Mouse (Mus musculus) left cerebral cortex, adult 11 months (tissue): ENCODE data around the gene Ecpas.

Experiments used
- DNase-seq: peaks from one replicate; pipeline ENCODE4 v3.0.0; 2022; ENCODE audit warnings: low spot score

Ecpas gene

DNA sequence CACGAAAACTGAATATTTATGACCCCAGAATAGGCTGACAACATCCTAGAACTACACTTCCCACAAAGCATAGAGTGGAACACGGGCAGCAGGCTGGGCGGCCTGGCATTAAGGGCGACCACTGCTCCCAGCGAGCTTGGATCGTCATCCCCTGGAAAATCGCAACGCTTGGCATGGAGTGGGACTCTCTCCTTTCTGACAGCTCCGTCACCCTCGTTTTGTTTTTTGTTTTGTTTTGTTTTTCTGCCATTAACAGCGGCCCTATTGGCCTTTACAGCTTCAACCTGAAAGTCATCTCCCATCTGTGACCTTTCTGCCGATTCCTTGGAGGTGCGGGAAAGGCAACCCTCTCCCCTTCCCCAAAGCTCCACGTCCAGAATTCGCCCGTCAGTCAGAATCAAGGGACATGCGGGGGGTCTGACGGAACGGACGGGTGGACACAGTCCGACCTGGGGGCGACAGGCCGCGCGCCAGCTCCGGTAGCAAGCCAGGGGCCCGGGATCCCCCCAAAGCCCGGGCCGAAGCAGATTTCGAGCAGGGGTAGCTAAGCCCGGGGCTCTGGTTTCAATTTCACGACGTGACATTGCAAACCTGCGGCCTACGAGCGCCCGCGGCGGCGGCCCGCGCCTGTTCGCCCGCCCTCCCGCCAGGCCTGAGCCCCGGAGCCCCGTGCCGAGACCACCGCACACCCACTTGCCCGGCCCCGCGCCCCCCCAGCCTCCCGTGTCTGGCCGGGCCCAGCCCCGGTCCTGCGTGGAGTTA lies 1.3 kb downstream of the Ecpas start:
- DNase-seq: no peak

DNA sequence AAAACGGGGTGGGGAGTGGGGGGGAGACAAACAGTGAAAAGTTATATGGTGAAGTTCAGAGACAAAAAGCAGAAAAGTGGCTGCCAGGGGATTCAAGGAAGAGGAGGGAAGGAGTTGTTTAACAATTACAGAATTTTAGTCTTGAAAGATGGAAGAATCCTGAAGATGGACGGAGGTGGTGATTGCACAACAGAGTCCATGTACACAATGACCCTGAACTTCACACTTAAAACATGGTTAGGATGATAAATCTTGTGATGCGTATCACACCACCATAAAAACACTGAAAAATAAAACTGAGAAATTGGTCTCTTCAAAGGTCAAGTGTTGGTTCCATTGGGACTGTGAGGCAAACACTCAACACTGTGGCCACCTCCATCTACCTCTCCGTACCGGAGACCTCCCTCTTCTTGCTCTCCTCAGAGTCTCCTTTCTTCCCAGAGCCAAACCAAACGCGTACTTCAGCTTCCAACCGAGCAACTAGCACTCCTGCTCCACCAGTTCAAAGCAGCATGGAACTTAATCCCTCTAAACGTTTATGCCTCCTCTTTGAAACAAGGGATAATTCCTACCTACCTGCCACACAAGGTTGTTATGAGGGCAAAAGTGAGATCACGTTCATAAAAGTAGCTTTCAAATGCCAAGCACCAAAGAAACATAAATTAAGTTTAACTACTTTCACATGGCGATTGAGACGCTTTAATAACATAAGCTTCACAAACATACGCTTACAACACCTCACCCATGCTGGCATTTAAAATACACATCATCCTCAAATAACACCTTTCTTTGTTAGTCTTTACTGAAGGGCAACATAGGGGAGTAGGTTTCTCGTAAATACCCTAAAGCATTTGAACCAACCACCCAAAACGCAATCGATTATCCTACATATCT lies 2.1 kb downstream of the Ecpas start:
- DNase-seq: no peak

DNA sequence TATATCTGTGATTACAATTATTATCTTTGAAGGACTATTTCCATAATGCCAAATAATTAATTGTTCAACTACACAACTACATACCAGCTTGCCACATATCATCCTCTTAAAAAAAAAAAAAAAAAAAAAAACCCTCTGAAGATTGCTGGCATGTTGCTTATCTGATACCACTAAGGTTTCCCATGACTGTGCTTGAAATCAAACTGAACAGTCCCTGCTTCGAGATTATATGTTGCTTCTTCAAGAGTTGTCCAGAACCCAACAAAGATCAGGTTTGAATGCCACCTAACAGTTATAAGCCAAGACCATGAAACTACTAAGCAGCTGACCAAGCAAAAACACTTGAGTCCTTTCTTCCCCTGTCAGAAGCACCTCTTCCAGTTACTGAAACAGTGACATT lies 5.1 kb downstream of the Ecpas start:
- DNase-seq: no peak

DNA sequence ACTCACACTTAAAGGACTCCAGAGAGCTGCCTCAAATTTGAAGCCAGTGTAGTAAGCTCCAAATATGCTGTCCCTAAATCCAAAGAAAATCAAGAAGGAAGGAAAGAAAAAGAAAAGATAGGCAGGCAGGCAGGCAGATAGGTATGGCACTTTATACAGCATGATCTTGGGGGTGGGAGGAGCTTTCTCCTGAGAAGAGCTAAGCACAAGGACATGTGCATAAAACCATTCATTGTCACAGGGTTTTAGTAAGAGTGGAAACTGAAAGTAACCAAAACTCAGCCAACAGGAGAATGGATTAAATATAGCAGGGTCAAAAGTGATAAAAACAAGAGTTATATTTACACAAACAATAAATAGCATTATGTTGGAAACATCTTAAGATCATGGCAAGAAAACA lies 14.2 kb downstream of the Ecpas start:
- DNase-seq: no peak

DNA sequence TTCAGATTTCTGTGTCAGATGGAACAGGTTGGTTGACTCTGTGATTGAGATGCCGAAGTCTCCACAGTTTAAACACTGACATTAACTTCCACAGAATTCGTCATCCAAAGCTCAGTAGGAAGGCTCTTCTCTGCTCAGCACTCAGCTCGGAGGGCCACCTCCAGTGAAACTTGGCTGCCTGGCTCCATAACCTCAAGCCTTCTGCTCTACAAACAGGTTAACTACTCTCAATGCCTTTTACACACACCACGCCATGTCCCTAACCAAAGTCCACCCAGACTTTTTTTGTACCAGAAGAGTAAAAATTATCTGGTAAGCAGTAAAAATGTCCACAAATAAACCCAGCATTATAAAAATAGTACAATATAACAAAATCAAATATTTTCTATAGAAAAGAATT lies 15.1 kb downstream of the Ecpas start:
- no peak for DNase-seq

DNA sequence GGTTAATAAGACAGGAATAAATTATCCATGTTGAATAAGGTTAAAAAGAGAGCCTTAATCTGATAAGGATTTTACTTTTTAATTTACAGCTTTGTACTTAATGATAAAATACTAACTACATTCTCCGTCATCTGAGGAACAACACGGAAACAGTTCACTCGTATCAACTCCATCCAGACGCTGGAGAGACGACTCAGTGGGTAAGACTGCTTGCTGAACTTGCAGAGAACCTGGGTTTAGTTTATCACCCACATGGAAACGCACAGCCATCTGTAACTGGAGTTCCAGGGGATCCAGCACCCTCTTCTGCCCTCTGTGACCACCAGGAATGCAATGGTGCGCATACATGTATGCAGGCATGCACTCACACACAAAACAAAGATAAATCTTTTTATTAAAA lies 18.1 kb downstream of the Ecpas start:
- no peak for DNase-seq

DNA sequence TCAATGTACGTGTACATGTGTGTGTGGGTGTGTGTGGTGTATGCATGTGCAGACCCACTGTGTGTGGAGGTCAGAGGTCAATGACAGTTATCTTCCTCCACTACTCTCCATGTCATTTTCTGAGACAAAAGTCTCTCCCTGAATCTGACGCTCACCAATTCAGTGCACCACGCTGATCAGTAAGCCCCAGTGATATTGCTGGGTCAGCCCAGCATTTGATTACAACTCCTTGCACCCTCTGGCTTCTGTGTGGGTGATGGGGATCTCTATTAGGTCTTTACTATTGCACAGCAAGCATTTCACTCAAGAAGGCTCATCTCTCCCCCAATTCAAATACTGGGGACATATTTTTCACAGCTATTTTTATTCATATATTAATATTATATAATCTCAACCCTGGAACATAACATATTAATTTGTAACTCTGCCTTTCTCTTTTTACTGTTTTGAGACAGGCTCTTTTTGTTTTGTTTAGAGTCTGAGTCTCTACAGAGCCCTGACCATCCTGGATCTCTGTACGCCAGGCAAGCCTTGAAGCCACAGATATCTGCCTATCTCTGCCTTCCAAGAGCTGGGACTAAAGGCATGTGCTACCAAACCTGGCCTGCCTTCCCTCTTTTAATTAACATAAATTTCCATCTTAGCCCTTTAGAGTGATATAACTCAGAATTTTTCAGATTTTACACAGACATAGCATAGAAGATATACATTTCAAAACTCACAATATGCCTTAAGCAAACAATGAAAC lies 22.3 kb downstream of the Ecpas start:
- no peak for DNase-seq

DNA sequence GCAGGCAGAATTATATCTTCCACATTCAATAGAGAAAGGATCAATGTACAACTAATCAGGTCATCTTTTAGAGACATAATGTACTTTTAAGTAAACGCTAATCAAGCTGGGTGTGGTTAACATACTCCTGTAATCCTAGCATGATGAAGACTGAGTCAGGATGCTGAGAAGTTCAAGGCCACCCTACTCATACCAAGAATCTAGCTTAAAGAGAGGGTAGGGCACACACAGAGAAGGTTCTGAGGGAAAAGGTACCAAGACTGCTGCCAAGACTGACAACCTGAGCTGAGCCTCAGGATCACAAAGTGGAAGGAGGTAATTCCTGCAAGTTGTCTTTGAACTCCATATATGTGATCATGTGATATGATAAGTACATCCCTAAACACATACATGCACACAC lies 24.0 kb downstream of the Ecpas start:
- DNase-seq: no peak

DNA sequence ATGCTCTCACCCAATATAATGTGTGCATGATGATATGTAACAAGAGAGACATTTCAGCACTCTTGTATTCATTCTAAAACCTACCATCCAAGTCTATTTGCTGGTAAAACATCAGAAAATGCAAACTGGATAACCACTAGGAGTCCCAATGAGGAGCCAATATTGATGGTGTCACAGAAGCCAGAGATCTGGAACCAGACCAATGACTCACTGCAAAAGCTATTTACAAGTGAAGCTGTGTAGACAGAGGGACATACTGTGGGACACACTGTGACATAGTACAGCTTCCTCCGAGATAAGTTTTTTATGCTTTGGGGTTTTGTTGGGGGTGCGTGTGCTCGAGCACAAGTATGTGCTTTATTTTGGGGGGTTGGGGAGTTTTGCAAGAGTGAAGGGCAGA lies 24.9 kb downstream of the Ecpas start:
- no peak for DNase-seq

DNA sequence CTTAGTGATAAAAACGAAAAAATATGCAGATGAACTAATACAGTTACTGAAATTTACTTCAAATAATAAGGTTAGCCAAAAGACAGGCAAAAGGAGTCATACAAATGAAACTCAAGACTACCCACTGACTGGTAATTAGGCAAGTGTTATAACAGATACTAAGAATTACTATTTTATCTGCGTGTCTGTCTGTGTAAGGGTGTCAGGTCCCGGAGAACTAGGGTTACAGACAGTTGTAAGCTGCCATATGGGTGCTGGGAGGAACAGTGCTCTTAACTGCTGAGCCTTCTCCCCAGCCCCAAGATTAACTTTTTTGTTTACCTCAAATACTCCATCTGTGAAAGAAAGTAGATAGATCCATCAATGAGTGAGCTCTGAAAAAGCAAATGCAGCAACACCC lies 25.8 kb downstream of the Ecpas start:
- DNase-seq: no peak

DNA sequence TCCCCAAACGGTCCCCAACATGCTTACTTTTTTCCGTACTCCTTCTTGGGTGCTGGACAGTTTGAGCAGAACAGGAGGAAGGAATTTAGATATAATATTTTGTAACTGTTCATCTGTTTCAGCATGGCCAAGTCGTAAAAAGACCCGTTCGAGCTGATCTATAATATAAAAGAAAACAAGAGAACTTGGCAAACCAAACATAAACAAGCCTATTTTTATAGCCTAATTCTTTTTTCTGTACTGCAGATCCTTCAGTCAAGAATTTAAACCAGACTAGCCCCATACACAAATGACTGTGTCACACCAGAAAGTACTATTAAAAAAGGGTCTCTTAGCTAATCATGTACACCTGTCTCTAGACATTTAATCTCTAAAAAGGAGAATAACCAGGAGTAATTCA lies 27.2 kb downstream of the Ecpas start:
- no peak for DNase-seq

DNA sequence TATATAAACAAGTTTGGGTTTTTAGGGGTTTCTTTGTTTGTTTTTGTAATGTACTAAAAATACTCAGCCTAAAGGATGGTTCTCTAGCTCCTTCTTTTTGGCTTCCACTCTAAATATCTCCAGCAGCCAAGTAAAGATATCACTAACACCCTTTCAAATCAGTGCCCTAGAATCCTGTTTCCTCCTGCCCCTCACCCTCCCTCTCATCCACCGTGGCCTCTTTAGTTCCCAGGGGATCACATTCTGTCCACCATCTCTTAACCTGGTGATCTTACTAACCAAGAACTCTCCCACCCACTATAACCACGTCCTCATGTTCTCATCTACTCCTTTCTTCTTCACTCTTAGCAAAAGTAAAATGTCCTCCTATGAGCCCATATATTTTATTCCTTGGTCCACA lies 28.7 kb downstream of the Ecpas start:
- no peak for DNase-seq

DNA sequence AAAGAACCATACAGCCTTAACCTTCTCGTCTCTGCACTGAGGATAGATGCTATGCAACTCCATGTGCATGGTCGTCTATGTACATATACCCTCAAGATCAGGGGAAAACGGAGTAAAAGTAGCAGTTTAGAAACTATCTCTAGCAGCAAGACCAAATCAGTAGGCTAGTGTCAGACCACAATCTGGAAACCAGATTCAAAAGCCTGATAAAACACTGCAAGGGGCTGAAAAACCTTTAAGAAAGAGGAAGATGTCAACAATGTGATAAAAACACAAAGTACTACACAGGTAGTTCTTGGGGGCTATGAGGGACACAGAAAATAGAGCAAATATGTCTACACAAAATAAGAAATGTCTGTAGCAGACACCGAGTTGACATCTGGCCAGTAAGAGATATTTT lies 38.2 kb downstream of the Ecpas start:
- no peak for DNase-seq

DNA sequence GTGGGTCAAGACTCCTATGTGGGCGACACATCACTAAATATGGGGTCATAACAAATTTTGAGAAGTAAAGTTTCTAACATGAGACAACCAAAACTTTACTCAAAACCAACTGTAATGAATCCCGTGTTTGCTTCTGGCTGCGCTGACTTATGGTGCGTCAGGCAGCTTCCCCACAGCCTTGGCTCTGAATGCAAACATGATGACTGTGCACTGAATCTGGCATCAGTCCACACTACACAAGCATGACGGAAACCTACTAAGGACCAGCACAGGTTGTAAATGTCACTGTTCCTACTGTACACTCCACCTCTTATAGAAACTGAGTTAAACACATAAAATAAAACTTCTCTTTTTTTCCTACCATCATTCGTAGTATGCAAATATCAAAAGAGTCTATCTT lies 45.3 kb downstream of the Ecpas start:
- no peak for DNase-seq

DNA sequence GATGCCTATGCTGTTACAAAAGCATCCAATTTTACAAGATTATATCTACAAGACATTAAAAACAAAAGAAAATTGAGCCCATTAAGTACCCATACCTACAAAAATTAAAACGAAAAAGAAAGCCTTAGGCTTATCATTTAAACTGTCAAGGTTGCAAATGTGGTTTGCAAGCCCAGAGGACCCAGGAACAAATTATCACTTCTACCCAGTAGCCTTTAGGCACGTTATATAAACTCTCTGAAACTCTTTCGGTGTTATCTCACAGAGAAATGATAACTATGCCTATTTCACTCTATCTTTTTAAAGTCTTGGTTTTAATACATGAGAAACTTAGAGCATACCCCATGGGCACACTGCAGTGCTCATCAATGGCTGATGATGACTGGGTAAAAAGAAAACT lies 79.6 kb downstream of the Ecpas start:
- DNase-seq: no peak

DNA sequence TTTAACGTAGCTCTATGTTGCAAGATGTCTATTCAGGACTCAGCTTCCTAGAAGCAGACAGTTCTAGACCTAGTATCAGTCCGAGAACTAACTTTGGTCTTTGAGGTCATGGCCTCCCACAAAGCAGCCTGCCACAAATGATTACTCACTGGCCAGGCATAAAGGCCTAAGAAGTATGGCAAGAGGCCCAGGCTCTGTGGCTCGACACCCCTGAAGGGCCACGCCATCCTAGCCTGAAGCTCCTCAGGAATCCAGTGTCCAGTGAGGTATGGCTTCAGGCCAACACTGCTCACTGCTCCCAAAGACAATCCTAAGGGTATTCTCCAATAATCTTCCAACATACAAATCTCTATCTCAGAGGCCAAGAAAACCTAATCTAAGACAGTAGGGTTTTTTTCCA lies 86.6 kb downstream of the Ecpas start:
- DNase-seq: no peak

DNA sequence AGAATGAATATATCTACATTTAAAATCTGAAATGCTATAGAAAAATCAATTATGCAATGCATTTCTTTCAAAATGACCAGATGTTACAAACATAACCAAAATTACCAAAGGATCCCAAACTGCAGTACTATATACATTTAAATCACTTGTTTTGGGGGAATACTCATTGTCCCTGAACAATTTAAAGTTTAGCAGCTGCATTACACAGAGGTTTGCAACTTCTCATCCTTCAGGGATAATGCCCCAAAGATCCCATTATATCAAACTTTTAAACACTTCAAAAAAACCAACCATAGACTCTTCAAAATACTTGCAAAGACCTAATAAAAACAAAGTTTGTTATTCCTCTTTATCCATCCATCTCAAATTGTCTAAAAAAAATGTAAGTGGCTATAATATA lies 124.9 kb downstream of the Ecpas start, which contains the start of gene Olfr267:
TSS of gene Olfr267 (minus strand) at position 101 of the 400 bp plus-strand sequence.
- no peak for DNase-seq

DNA sequence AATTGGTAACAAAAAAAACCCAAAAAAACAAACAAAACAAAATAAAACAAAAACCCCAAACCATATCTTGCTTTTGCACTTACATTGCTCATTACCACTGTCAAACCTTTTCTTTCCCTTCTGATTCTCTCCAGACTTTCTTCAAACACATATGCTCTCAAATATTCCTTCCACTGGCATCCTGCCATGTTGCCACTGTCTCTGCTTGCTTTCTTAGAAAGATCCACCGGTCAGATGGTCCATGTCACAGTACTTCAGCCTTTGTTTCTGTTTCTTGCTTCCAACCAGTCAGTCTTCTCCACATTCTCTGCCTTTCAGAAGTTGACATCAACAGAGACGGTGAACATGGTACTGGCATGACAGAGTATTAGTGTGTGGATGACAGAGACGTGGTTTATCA lies 125.9 kb downstream of the Ecpas start:
- no peak for DNase-seq

DNA sequence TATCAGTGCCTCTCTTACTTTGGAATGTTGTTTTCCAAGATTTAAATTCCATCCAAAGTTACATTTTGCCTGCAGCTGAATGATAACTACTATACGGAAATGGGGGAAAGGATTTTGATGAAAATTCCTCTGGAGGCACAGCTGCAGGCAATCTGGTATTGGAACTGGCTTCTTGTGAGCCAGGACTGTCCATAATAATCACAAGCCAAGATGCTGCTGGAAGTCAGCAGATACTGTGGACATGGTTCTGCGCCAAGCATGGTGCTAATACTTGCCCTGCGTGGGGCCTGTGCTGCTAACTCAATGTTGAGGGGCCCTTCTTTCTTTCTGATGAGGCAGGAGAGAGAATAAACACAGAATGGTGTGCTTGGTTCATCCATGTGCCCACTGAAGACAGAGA lies 149.1 kb downstream of the Ecpas start:
- DNase-seq: no peak

DNA sequence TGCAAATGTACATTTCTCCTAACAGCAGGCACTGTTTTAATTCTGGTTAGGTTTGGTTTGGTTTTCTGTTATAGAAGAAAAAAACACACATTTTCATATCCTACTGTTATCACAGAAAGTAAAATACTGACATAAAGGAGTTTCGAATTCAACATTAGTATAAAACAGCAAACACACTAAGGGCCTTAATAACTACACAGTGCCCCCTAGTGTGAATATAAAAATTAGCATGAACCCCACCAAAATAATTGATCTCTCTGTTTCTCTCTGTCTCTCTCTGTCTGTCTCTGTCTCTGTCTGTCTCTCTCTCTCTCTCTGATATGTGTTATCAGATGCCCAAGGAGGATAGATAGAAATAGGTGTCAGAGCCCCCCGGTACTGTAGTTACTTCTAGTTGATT lies 163.0 kb downstream of the Ecpas start:
- no peak for DNase-seq

DNA sequence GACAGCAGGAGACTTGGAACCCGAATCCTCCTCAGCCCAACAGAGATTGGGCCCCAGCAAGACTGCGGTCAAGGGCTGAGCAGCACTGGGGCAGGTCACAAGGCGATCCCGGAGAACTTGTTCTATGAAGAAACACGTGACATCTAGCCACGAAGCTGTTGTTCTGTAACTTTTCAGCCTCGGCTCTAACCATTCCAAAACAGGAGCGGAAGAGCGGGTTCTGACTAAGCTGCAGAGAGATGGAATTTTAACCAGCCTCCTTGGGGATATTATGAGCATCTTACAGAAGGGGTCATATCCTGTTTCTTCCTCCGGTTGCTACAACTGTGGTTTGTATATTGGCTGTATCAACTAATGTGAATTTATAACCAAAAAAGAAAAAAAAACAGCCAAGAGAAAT lies 163.4 kb downstream of the Ecpas start:
- no peak for DNase-seq
